Mouse (Mus musculus): ENCODE measurements around the gene Auts2. TPM values are rescaled to one million over a fixed set of nuclear protein-coding genes. Genes with fewer than 3 reads are reported as not detected.

The Auts2 gene
- polyA plus RNA-seq, 1 experiment from 2014 or later: 73.6 TPM

- no peak overlapping the region for H3K9ac ChIP-seq
- no peak overlapping the region for H3K4me3 ChIP-seq
- no peaks in the 10 kb centered on the region for H3K36me3 ChIP-seq
- H3K9me3 ChIP-seq: no peaks in the 10 kb centered on the region
- 41% methylated on average over 6 of the region's 6 CpGs for WGBS
- no peaks in the 10 kb centered on the region; the same call in 1 of the 2 replicates for H3K27me3 ChIP-seq
- peaks cover 21% of the 10 kb centered on the region for H3K4me1 ChIP-seq
- peak overlapping the region; percentile 68; the same call in 1 of the 2 replicates for H3K27ac ChIP-seq
- H3K4me2 ChIP-seq (replicated peaks): no peak overlapping the region
- ATAC-seq (ENCODE audit: insufficient number of reproducible peaks, insufficient read depth, low FRiP score, low TSS enrichment): no peak
Measured at GRCm38 (mm10) chr5:131749211-131749610, 793.9 kb downstream of the Auts2 start.

DNA sequence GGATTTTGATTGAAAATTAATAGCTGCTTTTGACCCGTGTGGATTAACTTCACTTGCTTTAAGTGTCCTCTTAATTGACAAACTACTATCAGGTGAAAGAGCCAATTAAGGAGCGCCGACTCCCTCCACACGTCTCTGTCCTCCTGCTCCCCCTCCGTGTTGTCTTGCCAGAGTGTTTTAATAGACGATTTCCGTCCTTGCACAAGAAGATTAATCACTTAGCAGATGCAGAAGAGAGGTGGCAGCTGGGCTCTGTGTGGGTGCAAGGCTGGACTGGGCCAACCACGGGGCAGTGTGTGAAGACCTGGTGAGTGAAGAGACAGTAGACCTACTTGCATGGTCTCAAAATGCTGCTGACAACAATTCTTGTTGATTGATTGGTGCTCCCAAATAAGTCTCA, 800.1 kb downstream of the Auts2 start:
- no peak for ATAC-seq (ENCODE audit: insufficient number of reproducible peaks, insufficient read depth, low FRiP score, low TSS enrichment)
- Histone ChIP-seq H3K9me3 (no peaks in the 10 kb centered on the region), H3K9ac (no peak overlapping the region), H3K4me1 (peaks cover 21% of the 10 kb centered on the region), H3K27me3 (no peaks in the 10 kb centered on the region; the same call in 1 of the 2 replicates), H3K4me2 (replicated peaks) (no peak overlapping the region), H3K27ac (no peak overlapping the region), H3K4me3 (no peak overlapping the region), H3K36me3 (no peaks in the 10 kb centered on the region)
- WGBS: 61% methylated on average over 8 of the region's 8 CpGs

DNA sequence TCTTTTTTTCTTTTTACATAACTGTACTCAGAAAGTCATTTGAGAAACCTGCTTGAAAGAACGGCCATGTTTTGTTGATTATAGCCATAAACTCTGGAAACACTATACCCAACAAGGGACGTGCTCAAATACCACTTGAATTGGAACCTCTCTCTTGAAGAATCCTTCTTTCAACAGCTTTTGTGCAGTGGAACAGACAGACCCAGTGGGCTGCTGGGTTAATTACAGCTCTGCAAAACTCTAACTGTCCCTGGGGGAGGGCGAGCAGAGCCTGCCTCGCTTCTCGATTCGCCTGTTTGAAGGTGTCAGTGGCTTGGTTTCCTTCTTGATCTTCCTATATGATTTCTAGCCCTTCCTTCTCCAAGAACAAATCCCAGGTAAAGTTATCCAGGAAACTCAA, 805.7 kb downstream of the Auts2 start:
- Histone ChIP-seq H3K4me2 (replicated peaks) (no peak overlapping the region), H3K4me3 (no peak overlapping the region), H3K4me1 (peaks cover 65% of the 10 kb centered on the region), H3K27ac (peak overlapping the region; percentile 13; the same call in 1 of the 2 replicates), H3K9me3 (no peaks in the 10 kb centered on the region), H3K27me3 (no peaks in the 10 kb centered on the region; the same call in 1 of the 2 replicates), H3K36me3 (no peaks in the 10 kb centered on the region), H3K9ac (no peak overlapping the region)
- no peak; the same call in 1 of the 2 replicates for ATAC-seq (ENCODE audit: insufficient number of reproducible peaks, insufficient read depth, low FRiP score, low TSS enrichment)
- WGBS: 25% methylated on average over 6 of the region's 6 CpGs

DNA sequence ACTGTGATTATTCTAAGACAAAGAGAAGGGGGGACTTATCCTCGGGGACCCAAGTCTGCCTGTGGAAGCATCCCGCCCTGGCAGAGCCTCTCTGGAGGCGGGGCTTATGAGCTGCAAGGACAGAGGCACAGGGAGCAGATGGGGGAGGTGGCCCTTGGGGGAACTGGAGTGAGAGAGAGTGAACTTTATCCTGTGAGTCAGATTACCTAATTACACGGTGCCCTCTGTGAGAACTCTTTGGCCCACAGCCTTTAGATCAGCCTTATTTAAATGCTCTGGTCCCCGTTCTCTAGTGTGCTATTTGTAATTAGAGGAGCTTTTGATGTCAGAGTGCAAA, 809.9 kb downstream of the Auts2 start:
- Histone ChIP-seq H3K9me3 (no peaks in the 10 kb centered on the region), H3K4me1 (peaks cover 44% of the 10 kb centered on the region), H3K36me3 (no peaks in the 10 kb centered on the region), H3K27me3 (no peaks in the 10 kb centered on the region), H3K4me3 (no peak overlapping the region), H3K27ac (no peak overlapping the region), H3K9ac (no peak overlapping the region), H3K4me2 (replicated peaks) (no peak overlapping the region)
- ATAC-seq (ENCODE audit: insufficient number of reproducible peaks, insufficient read depth, low FRiP score, low TSS enrichment): peak; percentile 45; the same call in 1 of the 2 replicates
- 3% methylated on average over 5 of the region's 5 CpGs for WGBS

DNA sequence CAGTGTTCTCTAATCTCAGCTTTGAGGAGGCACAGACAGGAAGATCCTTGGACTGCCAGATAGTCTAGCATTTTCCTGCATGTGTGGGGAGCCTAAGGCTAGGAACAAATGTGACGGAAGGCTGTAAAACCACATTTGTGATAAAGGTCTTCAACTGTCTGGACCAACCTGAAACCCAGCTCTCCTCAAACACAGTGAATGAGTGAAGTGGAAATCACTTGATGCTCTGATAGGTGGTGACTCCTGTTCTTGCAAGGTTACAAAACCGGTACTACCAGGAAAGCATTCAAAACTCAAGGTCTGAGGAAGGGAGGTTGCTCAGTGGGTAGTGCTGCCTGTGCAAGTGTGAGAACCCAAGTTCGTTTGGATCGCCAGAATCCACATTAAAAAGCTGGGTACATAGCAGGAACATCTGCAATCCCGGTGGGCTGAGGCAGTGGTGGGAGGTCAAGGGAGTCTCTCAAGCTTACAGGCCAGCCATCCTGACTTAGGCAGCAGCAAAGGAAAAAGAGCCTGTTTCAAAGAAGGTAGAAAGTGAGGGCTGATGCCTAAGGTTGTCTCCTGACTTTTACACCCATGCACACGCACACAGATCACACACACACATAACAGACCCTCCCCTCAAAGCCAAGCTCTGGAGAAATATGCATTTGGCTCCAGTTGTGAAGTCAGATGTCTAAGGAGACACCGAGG, 810.4 kb downstream of the Auts2 start:
- H3K4me2 ChIP-seq (replicated peaks): no peak overlapping the region
- no peaks in the 10 kb centered on the region for H3K9me3 ChIP-seq
- no peak overlapping the region for H3K9ac ChIP-seq
- no peak for ATAC-seq (ENCODE audit: insufficient number of reproducible peaks, insufficient read depth, low FRiP score, low TSS enrichment)
- H3K4me3 ChIP-seq: no peak overlapping the region
- WGBS: 38% methylated on average over 7 of the region's 7 CpGs
- H3K27ac ChIP-seq: no peak overlapping the region
- H3K27me3 ChIP-seq: no peaks in the 10 kb centered on the region
- H3K36me3 ChIP-seq: no peaks in the 10 kb centered on the region
- peaks cover 41% of the 10 kb centered on the region for H3K4me1 ChIP-seq

DNA sequence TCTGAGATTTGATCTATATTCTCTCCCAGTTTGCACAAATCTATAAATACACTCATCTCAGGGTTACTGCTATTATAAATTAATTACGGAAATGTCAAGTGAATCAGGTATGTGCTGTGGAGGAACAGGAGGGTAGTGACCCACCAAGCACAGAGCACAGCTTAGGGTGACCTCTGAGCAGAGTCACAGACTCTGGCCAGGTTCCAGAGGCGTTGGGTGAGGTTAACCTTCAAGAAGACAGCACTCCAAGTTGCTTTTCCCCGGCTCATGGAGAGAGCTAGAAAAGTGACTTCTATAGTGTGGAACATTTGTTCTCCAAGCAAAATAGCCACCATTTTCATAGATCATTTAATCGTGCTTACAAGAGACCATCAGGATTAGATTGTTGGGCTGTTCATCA, 813.7 kb downstream of the Auts2 start:
- H3K9me3 ChIP-seq: no peaks in the 10 kb centered on the region
- no peak overlapping the region for H3K4me2 ChIP-seq (replicated peaks)
- H3K4me1 ChIP-seq: peaks cover 16% of the 10 kb centered on the region
- no peak for ATAC-seq (ENCODE audit: insufficient number of reproducible peaks, insufficient read depth, low FRiP score, low TSS enrichment)
- WGBS: 91% methylated on average over 4 of the region's 4 CpGs
- no peaks in the 10 kb centered on the region for H3K27me3 ChIP-seq
- H3K4me3 ChIP-seq: no peak overlapping the region
- H3K36me3 ChIP-seq: no peaks in the 10 kb centered on the region
- no peak overlapping the region for H3K9ac ChIP-seq
- no peak overlapping the region for H3K27ac ChIP-seq

- H3K27me3 ChIP-seq: no peaks in the 10 kb centered on the region
- H3K36me3 ChIP-seq: no peaks in the 10 kb centered on the region
- H3K9me3 ChIP-seq: no peaks in the 10 kb centered on the region
- H3K27ac ChIP-seq: no peak overlapping the region
- no peak overlapping the region for H3K4me3 ChIP-seq
- ATAC-seq (ENCODE audit: insufficient number of reproducible peaks, insufficient read depth, low FRiP score, low TSS enrichment): no peak
- peaks cover 6% of the 10 kb centered on the region for H3K4me1 ChIP-seq
- no peak overlapping the region for H3K9ac ChIP-seq
- WGBS: 81% methylated on average over 4 of the region's 4 CpGs
- no peak overlapping the region for H3K4me2 ChIP-seq (replicated peaks)
Measured at GRCm38 (mm10) chr5:131727909-131728308, 815.2 kb downstream of the Auts2 start.

DNA sequence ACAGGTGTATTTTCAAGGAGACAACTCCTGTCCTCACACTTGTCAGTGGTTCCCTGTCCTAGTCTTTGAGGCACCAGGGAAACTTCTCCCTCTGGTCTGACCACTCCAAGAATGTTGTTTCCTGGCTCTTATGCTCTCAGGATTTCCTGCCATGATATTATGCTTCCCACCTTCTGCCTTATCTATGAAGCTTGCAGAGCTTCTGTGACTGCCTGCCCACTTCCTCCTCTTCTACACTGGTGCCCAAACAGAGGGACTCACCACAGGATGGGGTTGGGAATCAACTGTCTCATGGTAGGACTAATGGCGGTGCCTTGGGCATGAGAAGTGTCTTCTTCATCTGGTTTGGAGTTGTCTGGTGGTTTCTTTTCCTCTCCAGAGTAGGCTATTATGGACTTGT, 818.6 kb downstream of the Auts2 start:
- Histone ChIP-seq H3K4me3 (no peak overlapping the region), H3K9ac (no peak overlapping the region), H3K27ac (no peak overlapping the region), H3K9me3 (no peaks in the 10 kb centered on the region), H3K27me3 (no peaks in the 10 kb centered on the region), H3K4me1 (peaks cover 4% of the 10 kb centered on the region; the same call in 1 of the 2 replicates), H3K36me3 (no peaks in the 10 kb centered on the region), H3K4me2 (replicated peaks) (no peak overlapping the region)
- no peak for ATAC-seq (ENCODE audit: insufficient number of reproducible peaks, insufficient read depth, low FRiP score, low TSS enrichment)
- WGBS: 94% methylated on average over 1 of the region's 1 CpGs

GRCm38 (mm10) chr5:131722791-131723190, 820.4 kb downstream of the Auts2 start:
- no peak overlapping the region for H3K4me3 ChIP-seq
- peaks cover 4% of the 10 kb centered on the region; the same call in 1 of the 2 replicates for H3K4me1 ChIP-seq
- H3K9me3 ChIP-seq: no peaks in the 10 kb centered on the region
- no peak overlapping the region for H3K27ac ChIP-seq
- H3K9ac ChIP-seq: no peak overlapping the region
- no peak for ATAC-seq (ENCODE audit: insufficient number of reproducible peaks, insufficient read depth, low FRiP score, low TSS enrichment)
- WGBS: 57% methylated on average over 6 of the region's 6 CpGs
- H3K4me2 ChIP-seq (replicated peaks): no peak overlapping the region
- no peaks in the 10 kb centered on the region for H3K36me3 ChIP-seq
- no peaks in the 10 kb centered on the region for H3K27me3 ChIP-seq

- H3K4me2 ChIP-seq (replicated peaks): no peak overlapping the region
- H3K36me3 ChIP-seq: no peaks in the 10 kb centered on the region
- H3K27ac ChIP-seq: no peak overlapping the region
- no peak overlapping the region for H3K4me3 ChIP-seq
- H3K27me3 ChIP-seq: no peaks in the 10 kb centered on the region
- no peak for ATAC-seq (ENCODE audit: insufficient number of reproducible peaks, insufficient read depth, low FRiP score, low TSS enrichment)
- H3K9me3 ChIP-seq: no peaks in the 10 kb centered on the region
- WGBS: 23% methylated on average over 4 of the region's 4 CpGs
- peaks cover 4% of the 10 kb centered on the region; the same call in 1 of the 2 replicates for H3K4me1 ChIP-seq
- no peak overlapping the region for H3K9ac ChIP-seq
Measured at GRCm38 (mm10) chr5:131722361-131722760, 820.8 kb downstream of the Auts2 start.

DNA sequence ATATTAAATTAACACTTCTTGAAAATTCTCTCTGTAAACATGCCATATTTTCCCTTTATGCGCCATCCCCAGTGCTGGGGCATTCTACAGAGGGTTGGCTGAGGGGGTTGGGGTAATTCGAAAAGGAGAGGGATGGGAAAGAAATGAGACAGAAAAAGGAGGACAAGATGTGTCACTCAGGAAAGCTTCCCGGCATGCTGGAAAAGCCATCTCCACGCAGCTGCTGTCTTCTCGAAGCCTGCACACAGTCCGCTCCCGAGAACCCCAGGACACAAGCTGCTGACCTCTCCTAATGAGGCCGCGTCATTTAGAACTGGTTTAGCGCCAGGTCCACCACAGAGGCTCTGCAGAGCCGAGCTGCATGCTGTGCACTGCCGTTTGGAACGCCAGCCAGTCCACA, 825.1 kb downstream of the Auts2 start:
- H3K4me1 ChIP-seq: no peaks in the 10 kb centered on the region
- peaks cover 9% of the 10 kb centered on the region; the same call in 1 of the 2 replicates for H3K36me3 ChIP-seq
- H3K9me3 ChIP-seq: no peaks in the 10 kb centered on the region
- no peak overlapping the region for H3K9ac ChIP-seq
- H3K27me3 ChIP-seq: no peaks in the 10 kb centered on the region
- ATAC-seq (ENCODE audit: insufficient number of reproducible peaks, insufficient read depth, low FRiP score, low TSS enrichment): no peak
- no peak overlapping the region for H3K4me2 ChIP-seq (replicated peaks)
- 64% methylated on average over 13 of the region's 13 CpGs for WGBS
- H3K27ac ChIP-seq: no peak overlapping the region
- no peak overlapping the region for H3K4me3 ChIP-seq

- ATAC-seq (ENCODE audit: insufficient number of reproducible peaks, insufficient read depth, low FRiP score, low TSS enrichment): no peak
- H3K27me3 ChIP-seq: no peaks in the 10 kb centered on the region
- no peaks in the 10 kb centered on the region for H3K4me1 ChIP-seq
- no peaks in the 10 kb centered on the region for H3K9me3 ChIP-seq
- no peak overlapping the region for H3K4me2 ChIP-seq (replicated peaks)
- H3K27ac ChIP-seq: no peak overlapping the region
- no peak overlapping the region for H3K9ac ChIP-seq
- H3K36me3 ChIP-seq: peaks cover 9% of the 10 kb centered on the region; the same call in 1 of the 2 replicates
- H3K4me3 ChIP-seq: no peak overlapping the region
- 79% methylated on average over 19 of the region's 19 CpGs for WGBS
Measured at GRCm38 (mm10) chr5:131717359-131717965, 825.7 kb downstream of the Auts2 start.
